Mouse (Mus musculus) v-Abl transformed pro-B cells (cell line): Measurements from ENCODE around the gene Gsdma2.

ENCODE experiments used
- in situ Hi-C, 2 experiments: fragments of 400-800 bp; cut with MboI; formaldehyde crosslinking; loops; one replicate each; pipeline ENCODE4 v1.15.1; 2025; ENCODE audit not compliant: unreplicated experiment in 2 of 2

Gsdma2 gene

DNA sequence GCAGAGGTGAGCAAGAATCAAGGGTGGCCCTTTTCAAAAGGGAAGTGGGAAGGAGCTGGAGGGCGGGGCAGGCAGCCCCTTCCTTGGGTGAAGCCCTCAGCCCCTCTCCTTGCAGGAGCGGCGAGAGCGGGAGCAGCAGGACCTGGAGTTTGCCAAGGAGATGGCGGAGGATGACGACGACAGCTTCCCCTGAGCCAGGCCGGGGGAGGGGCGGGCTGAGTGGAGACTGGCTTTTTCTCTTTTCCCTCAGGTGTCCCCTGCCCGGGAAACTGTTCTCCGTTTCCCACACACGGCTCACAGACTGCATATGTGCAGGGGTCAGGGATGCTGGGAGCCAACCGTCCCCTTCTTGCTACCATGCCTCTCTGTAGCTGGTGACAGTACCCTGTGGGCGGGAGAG, 48.8 kb downstream of the Gsdma2 start:
- in situ Hi-C loops: loop anchor here in 1 of 2 experiments (5.0 kb wide), 1 partner anchor 217 kb away; no protein-coding TSS in a partner anchor

GRCm38 (mm10) chr11:98696454-98697216, 50.1 kb downstream of the Gsdma2 start:
- in situ Hi-C loops: loop anchor here in 1 of 2 experiments (5.0 kb wide), 1 partner anchor 216 kb away; no protein-coding TSS in a partner anchor

DNA sequence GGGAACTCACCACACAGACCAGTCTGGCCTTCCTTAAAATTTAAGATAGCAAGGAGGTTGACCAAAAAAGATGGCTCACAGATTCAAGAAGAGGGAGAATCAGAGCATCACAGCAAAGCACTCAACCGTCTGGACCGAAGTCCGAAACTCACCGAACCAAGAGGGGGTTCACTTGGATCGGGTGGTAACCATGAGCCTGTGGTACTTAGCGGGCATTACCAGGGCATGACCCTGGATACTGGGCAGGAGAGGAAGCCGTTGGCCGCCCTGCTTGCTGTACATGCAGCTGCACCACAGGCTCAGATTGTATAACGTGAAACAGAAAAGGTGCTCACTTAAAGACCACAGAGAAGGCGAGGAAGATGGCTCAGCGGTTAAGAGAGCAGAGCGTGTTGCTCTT, 50.7 kb downstream of the Gsdma2 start:
- in situ Hi-C loops: loop anchor here in 1 of 2 experiments (5.0 kb wide), 1 partner anchor 215 kb away; no protein-coding TSS in a partner anchor

- in situ Hi-C loops: loop anchor here in 1 of 2 experiments (5.0 kb wide), 1 partner anchor 213 kb away; no protein-coding TSS in a partner anchor
Observed at GRCm38 (mm10) chr11:98698849-98699640, 52.5 kb downstream of the Gsdma2 start.

DNA sequence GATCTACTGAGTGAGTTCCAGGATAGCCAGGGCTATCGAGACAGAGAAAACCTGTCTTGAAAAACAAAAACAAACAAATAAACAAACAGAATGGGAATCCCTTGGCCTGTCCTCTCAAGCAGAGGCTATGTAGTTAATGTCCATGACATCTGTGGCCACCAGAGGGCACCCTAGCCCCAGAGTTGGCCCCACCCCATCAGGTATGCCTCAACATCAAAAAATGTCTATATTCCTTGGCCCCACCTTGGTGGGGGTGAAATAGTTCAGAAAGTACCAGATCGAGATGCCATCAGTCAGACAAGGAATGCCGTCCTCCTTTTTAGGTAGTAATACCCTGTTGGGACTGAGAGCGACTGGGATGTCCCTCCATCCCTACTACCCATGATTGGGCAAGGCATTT, 53.4 kb downstream of the Gsdma2 start:
- in situ Hi-C loops: loop anchor here (5.0 to 25.0 kb wide), 2 partner anchors 212 to 1612 kb away; partner anchors contain the start of gene Eif1 (in 1 of the 2)

- in situ Hi-C loops: loop anchor here (5.0 to 25.0 kb wide), 2 partner anchors 211 to 1611 kb away; partner anchors contain the start of gene Eif1 (in 1 of the 2)
Observed at GRCm38 (mm10) chr11:98701213-98701670, 54.7 kb downstream of the Gsdma2 start, which contains the start of gene Csf3. Gene Csf3 (plus strand): TSS chr11:98701263.

DNA sequence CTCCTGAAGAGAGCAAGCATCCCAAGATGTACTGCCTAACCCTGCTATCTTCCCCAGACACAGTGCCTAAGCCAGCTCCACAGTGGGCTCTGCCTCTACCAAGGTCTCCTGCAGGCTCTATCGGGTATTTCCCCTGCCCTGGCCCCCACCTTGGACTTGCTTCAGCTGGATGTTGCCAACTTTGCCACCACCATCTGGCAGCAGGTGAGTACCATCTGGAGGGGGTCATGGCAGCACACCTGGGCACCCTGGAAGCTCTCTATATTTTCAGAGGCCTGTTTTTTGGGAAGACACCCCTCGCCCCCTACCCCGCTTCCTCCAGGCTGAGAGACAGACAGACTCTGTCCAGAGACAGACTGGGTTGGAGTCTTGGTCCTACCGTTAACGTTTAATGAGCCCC, 55.8 kb downstream of the Gsdma2 start:
- in situ Hi-C loops: loop anchor here (5.0 to 25.0 kb wide), 2 partner anchors 210 to 1610 kb away; partner anchors contain the start of gene Eif1 (in 1 of the 2)

- in situ Hi-C loops: loop anchor here in 1 of 2 experiments (25.0 kb wide), 1 partner anchor 1607 kb away; the partner anchor contains the start of gene Eif1
Observed at GRCm38 (mm10) chr11:98705021-98705420, 58.5 kb downstream of the Gsdma2 start.
